Mouse (Mus musculus) heart, postnatal 4 days (tissue): ENCODE results near the gene Lhfpl3. TPM values are rescaled to one million over a fixed set of nuclear protein-coding genes. Genes with fewer than 3 reads are reported as not detected.

Experiments used
- DNase-seq: peaks from one replicate; pipeline ENCODE4 v3.0.0; 2021
- total RNA-seq, 2 experiments: library from RNA; stranded (reverse); gene quantifications; 2 replicates each; pipeline ENCODE4 v1.2.3; 2021

Lhfpl3 gene
- total RNA-seq, 2 experiments from 2014 or later: 0.10 TPM; not detected in 1

DNA sequence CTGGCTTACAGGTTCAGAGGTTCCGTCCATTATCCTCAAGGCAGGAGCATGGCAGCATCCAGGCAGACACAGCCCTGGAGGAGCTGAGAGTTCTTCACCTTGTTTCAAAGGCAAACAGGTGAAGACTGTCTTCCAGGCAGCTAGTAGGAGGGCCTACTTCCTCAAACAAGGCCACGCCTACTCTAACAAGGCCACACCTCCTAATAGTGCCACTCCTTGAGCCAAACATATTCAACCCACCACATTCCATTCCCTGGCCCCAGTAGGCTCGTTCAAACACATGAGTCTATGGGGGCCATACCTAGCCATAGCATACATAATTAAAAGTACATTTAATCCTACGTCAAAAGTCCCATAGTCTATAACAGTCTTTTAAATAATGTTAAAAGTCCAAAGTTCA is 407.4 kb downstream of the Lhfpl3 start:
- no peak for DNase-seq

DNA sequence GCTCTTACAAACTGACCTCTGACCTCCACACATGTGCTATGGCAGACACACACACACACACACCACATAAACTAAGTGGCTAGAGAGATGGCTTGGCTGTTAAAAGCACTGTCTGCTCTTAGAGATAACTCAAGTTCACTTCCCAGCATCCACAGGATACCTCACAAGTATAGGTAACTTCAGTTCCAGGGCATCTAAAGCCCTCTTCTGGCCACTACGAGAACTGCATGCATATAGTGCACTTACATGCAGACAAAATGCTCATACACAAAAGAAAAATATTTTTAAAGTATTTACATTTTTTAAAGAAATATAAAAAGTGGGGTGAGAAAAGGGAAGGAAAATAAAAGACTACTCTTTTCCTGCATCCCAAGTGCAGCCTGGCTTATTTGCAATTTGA is 408.6 kb downstream of the Lhfpl3 start:
- no peak for DNase-seq

DNA sequence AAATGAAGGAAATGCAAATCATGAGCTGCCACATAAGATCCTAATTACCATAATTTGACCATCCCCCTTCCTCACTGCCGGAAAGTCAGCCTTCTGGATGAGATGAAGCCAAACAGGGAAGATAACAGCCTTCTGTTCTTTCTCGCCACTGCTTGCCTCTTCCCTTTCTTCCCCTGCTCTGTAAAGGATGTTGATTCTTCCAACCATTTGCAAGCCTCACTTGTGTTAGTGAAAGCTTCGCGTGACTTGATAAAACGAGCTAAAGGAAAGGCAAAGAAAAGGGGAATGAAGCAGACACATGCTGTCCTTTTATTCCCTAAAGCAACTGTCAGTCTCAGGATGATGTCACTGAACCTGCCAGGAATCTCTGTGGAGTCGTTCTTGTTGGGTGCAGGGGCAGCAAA is 420.1 kb downstream of the Lhfpl3 start:
- DNase-seq: no peak

DNA sequence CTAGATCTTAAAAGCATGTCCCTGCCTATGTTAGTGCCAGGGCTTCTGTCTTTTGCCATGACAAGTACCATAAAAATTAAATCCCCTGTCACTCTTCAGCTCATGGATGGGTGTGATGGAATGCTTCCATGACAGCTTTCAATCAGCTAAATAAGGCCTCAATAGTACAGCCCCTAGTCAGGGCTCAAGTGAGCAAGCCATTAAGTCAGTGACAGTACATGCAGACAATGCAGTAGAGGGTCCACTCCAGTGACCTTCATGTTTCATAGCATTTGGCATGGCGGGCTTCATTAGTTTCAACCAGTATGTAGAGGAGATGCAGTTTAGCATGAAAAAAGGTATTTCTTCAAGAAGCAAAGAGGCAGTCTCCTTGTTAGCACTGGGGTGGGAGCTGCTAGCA is 420.8 kb downstream of the Lhfpl3 start:
- no peak for DNase-seq

DNA sequence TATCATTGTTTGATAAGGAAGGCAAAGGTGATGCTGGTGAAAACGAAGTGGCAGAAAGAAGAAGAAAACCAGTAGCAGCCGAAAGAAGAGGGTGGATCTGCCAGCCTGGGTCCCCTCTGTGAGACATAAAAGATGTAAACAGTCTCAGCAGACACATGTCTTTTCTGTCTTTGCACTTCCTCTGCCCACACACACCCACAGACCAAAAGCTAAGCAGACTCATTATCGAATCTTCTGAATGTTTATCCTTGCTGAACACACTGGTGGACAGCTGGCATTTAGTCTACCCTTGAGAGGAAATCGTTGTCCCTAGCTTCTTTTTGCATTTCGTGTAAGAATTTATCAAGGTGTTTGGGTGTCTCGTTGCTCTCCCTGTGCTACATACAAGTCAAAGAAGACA is 443.8 kb downstream of the Lhfpl3 start:
- DNase-seq: no peak

DNA sequence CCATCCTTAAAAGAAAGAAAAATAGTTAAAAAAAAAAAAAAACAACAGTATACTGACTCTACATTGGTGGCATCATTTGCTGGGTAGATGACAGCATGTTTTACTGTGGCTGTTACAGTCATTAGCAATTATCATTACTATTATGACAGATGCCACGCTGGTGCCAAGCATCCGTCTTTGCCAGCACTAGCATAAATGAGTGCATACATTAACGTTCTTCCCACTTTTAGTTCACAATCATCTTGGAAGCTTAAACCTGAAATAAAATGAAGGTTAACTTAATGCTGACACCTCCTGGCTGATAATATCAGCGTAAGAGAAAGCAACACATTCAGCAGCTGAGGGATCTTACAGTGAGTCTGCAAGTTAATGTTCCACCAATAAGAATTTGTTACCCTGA is 451.0 kb downstream of the Lhfpl3 start:
- DNase-seq: no peak

DNA sequence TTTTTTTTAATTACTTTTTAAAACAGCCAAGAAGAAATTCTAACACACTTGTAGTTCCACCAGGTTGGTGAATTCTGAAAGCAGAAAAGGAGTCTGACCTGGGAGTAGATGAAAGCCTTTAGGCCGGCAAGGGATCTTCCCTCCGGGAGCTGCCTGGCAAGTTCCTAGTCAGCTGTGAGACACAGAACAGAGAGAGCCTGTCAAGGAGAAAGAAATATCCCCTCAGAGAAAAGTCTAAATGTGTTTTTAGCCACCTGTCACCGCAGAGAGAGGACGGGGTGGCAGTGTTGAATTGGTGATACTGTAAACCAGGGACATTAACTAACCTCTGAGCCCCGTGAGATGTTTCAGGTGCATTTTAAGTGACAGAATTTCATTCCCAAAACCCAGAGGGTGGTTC is 467.2 kb downstream of the Lhfpl3 start:
- no peak for DNase-seq

DNA sequence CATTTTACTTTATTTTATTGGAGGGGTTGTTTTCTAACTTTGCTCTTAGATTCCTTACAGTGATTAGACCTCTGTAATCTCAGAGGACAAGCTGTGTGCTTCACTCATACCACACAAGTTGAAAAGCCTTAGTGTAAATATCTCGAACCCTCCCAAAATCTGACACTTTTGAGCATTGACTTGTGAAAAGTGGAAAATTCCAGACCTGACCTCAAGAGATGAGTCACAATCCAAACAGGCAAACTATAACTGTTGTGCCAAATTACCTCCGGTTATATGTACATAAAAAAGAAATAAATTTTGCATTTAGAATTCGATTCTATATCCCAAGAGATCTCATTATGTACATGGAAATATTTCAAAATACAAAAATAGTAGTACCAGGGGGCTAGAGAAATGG is 468.8 kb downstream of the Lhfpl3 start:
- no peak for DNase-seq

DNA sequence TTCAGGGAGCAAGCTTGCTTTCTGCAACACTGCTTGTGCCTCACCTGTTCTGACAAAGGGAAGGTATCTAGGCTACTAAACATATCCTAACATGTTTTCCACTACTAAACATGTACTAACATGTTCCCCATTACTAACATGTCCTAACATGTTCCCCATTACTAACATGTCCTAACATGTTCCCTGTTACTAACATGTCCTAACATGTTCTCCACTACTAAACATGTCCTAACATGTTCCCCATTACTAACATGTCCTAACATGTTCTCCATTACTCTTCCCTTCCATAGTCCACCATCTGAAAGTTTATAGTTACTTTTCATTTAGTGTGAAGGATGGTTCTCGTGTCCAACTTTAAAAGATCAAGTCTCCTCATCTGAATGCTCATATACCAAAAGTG is 473.8 kb downstream of the Lhfpl3 start:
- no peak for DNase-seq

DNA sequence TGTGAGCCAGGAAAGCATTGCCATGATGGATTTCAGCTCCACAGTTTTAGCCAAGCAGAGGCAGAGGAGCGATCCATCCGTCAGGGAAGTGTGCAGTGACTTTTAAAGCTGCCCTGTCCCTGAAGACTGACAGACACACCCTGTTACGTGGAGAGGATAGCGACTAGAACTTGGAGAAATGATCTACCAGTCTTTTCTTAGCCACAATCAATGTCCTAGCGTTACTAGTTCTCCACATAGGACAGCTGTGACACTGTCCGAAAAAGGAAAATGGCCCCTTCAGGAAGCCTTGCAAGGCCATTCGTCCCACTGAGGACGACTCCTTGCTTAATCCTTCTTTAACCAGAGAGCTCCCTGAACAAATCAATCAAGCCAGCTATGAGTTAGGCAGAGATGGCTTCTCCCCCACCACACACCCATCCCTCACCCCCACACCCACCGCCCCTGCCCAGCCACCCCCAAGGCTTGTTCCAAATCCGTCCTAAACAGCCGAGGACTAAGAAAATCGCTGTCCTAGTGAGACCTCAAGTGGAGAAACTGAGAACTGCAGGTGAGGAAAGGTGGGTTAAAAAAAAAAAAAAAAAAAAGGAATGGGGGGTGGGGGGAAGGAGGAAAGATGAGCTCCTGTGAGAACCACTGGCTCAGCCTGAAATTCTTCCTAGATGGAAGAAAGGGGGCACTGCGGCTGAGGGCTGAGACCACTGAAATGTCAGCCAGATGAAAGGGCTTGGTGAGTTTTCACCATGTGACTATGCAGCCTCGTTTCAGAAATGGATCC is 479.1 kb downstream of the Lhfpl3 start:
- DNase-seq: peak; percentile 75

DNA sequence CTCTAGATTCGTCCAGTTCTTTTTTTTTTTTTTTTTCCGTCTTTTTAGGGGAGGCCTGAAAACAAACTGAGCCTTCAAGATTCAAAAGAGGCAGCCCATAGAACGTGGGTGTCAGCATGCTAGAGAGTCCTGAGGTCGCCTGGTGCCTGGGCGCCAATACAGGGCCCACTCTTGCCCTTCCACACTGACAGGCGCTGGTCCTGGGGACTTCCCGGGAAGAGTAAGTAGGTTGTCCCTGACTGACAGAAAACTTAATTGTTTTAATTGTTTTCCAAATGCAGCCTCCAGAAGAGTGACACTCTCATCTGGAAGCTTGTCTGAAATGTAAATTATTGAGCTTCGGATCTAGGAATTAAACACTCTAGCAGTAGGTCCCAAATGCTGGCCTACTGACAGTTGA is 479.8 kb downstream of the Lhfpl3 start:
- no peak for DNase-seq

DNA sequence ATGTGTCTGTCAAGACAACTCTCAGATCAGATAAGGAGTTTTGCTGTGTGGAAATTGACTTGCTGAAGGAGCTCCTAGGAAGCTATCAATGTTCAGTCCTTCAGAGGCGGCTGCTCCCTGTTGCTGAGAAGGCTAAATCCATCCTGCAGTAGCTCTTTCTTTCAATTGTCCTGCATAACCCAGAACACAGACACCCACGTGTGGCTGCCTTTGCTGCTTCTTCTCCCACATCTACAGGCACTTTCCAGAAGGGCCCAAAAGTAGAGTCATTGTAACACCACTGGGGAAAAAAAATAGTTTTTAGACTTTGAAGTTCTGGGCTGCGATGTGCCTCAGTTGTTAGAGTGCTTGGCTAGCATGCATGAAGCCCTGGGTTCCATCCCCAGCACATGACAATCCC is 480.9 kb downstream of the Lhfpl3 start:
- no peak for DNase-seq

DNA sequence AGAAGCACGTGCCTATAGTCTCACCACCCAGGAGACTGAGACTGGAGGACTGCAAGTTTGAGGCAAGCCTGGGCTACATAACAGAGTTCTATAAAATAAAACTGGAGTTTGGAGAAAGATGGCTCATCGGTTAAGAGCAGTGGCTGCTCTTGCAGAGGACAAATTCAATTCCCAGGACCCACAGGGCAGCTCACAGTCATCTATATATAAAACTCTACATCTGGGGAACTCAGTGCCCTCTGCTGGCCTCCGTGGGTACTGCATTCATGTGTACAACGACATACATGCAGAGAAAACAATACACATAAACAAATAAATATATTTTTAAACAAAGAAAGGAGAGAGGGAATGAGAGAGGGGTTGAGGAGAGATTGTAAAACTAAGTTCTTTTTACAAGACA is 501.1 kb downstream of the Lhfpl3 start:
- peak; percentile 59 for DNase-seq

DNA sequence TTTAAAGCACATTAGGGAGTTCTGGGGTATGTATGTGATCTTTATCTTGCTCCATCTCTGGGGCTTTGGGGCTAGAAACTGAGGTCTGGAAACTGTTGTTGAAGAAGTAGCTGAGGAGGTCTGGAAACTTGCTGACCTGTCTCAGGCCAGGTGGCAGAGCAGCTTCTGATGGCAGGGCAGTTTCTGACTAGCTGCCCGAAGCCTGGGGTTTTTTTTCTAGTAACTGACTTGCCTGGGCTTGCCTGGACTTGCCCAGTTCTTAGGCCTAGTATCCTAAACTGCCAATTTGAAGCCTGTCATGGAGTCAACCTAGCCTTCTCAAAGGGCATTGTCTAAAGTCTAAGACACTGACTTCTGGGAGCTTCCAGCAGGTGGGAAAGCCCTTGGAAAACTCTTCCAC is 501.9 kb downstream of the Lhfpl3 start:
- DNase-seq: no peak

DNA sequence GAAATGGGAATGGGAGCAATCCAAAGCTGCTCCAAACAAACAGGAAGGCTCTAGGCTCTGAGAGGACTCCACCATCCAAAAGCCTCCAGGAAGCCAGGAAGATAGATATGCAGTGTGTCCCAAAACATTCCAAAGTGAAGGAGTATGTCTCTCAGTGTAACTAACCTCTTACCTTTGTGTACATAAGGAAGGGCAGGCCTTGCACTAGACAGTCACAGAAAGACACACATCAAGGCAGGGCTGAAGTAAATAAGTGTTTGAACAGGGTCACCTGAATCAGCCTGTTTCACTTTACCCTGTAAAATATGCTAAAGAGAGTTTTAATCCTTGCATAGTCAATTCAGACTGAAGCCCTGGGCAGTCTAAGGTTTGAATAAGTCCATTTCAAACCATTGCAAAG is 502.4 kb downstream of the Lhfpl3 start:
- no peak for DNase-seq

DNA sequence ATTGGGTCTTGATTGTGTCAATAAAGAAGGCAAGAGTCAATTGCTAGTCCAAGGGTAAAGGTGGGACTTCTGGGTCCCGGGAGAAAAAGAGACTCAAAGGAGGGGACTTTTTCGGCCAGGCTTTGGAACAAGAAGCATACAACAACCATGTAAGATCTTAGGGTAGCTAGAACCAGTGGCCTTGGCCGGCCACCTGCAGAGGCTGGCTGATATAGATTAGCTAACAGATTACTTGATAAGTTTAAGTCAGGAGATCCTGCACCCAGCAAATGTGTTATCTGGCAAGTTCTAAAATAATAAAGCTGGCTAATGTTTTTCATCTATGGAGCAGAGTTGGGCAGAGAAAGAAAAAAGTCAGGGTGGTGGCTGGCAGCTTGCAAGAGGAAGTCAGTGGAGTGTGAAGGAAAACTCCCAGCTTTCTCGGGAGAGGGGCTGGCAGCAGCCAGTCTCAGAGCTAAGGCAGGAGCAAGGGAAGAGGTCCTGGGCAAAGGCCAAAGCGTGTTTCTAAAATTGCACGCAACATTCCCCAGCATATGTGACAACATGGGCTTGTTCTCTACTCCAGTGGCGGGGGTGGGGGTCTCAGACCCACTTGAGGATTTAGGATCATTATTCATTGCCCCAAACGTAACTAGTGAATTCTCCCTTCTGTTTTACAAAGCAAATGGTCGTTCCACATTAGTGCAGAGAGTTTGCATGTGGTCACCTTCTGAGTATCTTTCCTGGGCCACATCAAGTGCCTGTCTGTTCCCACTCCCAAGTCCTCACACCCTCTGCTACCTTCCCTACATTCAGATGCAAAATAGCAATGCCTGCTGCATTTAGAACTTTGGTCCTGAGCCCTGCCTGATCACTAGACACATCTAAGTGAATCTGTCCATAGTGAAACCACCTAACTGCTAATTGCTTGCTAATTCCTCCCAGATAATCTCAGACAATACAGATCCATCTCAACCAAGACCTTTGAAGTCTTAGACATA is 504.3 kb downstream of the Lhfpl3 start:
- DNase-seq: no peak

DNA sequence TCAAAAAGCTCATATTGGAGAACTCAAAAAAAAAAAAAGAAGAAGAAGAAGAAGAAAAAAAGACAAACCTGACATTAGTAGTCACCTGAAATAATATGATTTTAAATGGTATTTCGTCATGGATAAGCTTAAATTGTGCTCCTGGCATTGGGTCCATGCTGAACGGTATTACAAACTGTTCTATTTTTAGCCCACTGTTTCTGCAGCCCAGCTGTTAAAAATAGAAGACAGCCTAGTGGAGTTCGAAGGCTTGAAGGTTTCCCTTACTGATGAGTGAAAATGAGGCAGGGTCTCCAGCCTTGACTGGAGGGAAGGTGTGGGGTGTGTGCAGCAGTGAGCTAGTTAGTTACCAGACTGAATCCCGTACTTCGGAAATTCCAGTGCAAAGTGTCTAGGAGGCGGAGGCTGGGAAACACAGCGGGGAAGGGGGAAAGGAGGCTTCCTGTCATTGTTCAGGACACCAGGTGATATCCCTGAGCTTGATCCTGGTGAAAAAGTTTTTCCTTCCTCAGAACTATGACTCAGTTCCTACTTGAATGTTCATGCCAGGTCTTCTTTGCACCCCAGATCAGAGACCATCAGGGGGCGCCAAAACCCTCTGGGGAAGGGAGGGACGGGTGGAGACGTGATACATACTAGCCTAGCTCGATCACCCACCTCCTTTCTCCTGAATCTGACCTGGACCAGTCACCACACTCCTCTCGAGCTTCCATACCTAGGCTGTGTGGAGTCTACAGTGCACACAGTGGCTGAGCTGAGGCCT is 505.8 kb downstream of the Lhfpl3 start:
- DNase-seq: peak; percentile 91

DNA sequence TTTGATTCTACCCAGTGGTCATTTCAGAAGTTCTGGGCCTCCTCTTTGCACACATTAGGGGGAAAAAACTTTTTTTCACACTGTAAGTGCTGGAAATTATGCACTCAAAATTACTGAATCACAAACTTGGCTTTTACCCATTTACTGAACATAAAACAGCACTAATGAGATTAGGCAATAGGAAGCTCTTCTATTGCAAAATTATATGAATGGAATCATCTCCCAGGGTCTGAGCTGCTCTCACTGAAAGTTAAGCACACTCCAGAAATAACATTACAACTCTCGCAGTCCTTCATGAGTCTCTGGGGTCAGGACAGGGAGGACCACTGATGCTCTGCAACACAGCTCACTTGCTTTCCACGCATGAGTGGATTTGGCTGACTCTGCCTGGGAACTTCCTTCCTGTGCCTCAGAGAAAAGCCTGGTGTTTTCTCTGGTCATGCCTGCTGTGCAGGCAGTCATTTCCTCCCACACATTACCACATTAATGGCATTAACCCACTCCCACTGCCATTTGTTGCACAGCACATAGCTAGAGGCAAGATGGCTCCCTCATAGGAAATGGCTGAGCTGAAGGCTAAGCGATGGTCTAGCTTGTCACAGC is 510.1 kb downstream of the Lhfpl3 start:
- no peak for DNase-seq

DNA sequence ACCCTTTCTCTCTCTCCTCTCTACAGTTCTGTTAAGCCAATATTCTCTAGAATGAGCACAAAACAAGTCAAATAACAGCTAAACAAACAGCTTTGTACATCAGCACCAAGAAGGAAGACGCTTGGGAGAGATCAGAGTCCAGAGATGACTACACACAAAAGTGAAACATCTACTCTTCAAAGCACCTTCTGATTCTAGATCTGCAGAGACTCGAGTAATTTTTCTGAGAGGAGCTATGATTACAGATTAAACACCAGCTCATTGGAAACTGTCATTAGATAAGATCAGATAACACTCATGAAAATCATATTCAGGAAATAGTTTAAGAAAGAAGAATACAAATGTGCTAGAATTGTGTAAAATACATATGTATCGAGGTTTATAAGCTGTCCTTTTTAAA is 527.5 kb downstream of the Lhfpl3 start:
- no peak for DNase-seq

DNA sequence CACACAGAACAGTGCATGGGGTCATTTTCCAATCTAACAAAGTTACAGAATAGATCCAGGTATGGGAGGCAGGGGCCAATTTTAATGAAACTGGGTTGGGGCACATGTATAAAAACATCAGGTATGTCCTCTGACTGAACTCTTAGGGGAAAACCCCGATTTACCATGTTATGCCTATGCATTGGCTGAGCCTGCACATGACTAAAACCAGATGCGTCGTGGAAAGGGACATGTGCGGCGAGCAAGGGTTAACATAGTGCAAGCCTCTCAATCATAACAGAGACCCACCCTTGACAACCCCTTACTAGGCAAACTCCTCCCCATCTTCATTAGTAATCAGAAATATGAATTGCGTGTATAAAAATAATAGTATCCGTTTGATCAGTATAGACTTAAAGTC is 533.5 kb downstream of the Lhfpl3 start:
- DNase-seq: no peak

DNA sequence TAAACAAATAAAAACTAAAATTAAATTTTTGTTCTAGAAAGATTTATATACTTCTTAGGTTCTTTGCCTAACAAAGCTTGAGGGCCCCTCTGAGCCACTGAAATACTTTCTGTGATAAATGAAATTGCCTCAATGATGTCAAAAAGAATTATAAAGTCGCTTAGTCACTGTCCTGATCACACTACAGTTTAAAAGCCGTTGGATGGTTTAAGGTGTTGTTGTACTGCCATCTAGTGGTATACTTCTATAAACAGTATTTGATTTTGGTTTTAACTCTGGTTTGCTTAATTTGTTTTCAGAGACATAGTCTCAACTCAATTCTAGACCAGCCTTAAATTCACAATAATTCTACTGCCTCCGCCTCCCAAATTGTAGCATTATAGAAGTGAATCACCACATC is 539.0 kb downstream of the Lhfpl3 start:
- DNase-seq: no peak

DNA sequence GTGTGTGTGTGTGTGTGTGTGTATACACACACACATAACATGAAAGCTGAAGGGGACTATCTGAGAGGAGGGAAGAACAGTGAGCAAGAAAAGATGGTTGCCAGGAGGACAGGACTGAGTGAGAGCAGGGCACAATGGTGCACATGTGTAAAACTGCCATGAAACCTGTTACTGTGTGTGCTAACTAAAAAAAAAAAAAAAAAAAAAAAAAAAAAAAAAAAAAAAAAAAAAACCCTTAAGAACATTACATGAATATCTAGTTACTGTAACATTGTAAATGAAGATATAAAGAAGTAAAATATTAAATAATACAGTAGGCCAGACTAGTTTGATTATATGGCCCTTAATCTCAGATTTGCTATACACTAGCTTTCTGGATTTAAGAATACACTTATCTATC is 543.3 kb downstream of the Lhfpl3 start:
- DNase-seq: no peak
